Mouse (Mus musculus): ENCODE data around the gene Dpyd. TPM values are rescaled to one million over a fixed set of nuclear protein-coding genes. Genes with fewer than 3 reads are reported as not detected.

Dpyd gene
- total RNA-seq (2015) (not detected in 2 replicates), total RNA-seq (2017) (not detected in 2 replicates)

DNA sequence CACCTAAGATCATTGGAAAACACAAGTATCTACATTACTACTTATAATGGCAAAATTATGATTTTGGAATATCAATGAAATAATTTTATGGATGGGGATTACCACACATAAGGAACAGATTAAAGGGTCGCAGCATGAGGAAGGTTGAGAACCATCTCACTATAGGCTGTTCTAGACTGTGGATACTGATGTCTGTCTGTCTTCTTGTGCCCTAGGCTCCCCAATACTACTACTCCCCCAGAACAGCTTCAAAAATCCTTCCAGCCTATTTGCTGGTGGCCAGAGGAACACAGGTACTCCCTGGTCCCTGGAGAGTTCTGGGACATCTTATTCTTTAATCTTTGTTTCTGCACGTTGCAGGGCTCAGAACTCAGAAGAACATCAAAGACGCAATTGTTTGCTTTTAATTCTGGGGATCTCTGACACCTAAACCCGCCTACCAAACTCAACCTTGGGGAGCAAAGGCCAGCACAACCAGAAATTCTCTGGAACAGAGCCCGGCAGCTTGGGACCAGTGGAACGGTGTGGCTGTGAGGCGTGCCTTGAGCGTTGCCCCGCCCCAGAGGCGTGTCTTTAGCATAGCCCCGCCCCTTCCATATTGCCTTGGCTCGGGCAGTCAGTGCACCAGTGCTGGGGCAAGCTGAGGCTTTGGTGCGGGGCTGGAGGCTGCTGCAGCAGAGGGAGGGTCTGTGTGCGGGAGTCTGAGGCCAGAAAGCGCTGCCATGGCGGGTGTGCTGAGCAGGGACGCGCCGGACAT is at the start of gene Dpyd:
Gene Dpyd (plus strand): TSS at position 576 of the 757 bp plus-strand sequence.
- ATAC-seq (ENCODE audit: poor library complexity, severe bottlenecking) = no peak

DNA sequence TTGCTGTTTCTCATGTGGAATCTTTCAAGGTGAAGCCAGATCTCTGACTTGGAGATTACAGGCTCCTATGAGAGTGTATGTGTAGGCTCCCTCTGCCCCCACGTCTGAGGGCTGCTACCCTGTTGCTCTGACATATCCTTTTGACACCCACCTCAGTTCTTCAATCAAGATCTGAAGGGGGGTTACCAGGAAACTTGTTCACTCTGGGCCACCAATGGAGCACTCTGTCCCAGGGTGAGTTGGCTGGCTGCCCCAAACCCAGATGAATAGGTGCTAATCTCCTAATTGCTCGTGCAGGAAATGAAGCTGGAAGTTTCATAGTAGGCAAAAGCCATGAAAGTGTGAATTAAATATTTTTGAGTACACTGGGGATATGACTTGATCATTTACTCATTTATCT is 24.3 kb upstream of the Dpyd start:
- no peak for ATAC-seq (ENCODE audit: poor library complexity, severe bottlenecking)

- ATAC-seq (ENCODE audit: poor library complexity, severe bottlenecking) = no peak
Measured at GRCm38 (mm10) chr3:118541766-118542165, 20.2 kb upstream of the Dpyd start.

- no peak for ATAC-seq (ENCODE audit: poor library complexity, severe bottlenecking)
Measured at GRCm38 (mm10) chr3:118547551-118548210, 14.2 kb upstream of the Dpyd start.

DNA sequence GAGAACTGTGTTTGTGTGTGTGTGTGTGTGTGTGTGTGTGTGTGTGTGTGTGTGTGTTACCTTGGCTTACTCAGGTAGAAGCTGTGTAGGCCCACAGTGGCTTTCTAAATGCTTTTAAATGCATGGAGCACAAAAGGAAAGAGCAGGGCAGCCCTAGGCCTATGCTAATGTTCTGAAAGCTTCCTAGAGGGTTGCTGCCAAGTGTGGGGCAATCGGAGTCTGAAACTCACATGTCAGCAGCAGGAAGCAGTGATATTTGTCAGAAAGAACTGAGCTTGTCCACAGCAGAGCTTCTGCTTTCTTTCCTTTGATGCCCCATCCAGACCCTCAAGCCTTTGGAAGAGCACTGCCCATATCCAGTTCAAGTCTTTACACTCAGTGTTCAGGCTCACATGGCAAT is 4.3 kb upstream of the Dpyd start:
- no peak for ATAC-seq (ENCODE audit: poor library complexity, severe bottlenecking)

GRCm38 (mm10) chr3:118559936-118560335 is 2.0 kb upstream of the Dpyd start:
- no peak for ATAC-seq (ENCODE audit: poor library complexity, severe bottlenecking)

- no peak for ATAC-seq (ENCODE audit: poor library complexity, severe bottlenecking)
Measured at GRCm38 (mm10) chr3:118562311-118562671, 362 bp downstream of the Dpyd start.

DNA sequence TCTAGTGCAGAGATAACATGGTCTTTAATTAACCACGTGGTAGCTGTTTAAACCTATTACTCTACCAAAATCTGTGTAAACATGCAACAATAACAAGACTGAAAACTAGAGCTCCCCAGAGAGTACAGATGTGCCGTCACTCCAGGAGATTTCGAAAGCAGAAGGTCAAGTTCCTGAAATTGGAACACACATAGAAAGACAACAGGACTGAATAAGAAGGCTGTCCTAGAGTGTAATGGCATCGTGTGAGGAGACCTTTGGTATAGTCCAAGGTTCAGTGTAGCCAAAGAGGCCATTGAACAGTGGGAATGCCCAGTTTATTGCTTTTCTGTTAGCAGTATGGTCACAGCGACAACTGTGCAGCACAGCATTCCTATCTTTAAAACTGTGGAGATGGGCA is 4.8 kb downstream of the Dpyd start:
- ATAC-seq (ENCODE audit: poor library complexity, severe bottlenecking) = no peak

- no peak for ATAC-seq (ENCODE audit: poor library complexity, severe bottlenecking)
Measured at GRCm38 (mm10) chr3:118570197-118570596, 8.3 kb downstream of the Dpyd start.

DNA sequence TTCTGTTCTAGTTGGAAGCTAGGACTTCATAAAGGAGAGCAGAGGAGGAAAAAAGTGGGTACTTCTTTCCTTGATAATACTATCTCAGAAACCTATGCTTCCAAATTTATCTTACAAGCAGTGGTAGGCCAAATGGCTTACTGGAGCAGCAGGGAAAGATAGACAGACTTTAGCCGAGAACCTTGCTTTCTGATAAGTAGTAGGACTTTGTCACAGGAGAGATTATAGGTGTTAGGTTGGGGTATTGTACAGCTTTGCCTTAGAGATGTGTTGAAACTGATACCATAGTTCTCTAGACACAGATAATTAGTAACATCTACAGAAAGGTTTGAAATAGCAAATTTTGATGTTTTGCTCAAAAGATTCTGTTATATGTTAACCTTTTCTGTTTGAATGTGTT is 28.6 kb downstream of the Dpyd start:
- no peak for ATAC-seq (ENCODE audit: poor library complexity, severe bottlenecking)

DNA sequence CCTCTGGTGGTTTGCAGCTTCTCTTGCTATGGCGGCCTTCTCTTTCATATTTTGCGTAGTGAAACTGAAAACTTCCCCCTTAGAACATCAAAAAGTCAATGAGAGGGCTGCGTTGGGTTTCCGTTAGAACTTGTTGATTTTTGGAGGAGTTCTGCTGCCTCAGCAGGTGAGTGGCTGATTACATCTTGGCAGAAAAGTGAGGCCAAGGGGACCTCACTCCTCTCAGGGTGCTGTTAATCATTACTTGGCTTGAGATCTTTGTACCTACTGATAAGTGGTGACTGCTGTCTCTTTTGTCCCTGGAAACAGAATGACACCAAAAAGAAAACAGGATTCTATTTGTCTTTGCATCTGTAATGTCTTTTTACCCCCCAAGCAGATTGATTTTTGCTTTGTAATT is 32.9 kb downstream of the Dpyd start:
- ATAC-seq (ENCODE audit: poor library complexity, severe bottlenecking) = no peak

DNA sequence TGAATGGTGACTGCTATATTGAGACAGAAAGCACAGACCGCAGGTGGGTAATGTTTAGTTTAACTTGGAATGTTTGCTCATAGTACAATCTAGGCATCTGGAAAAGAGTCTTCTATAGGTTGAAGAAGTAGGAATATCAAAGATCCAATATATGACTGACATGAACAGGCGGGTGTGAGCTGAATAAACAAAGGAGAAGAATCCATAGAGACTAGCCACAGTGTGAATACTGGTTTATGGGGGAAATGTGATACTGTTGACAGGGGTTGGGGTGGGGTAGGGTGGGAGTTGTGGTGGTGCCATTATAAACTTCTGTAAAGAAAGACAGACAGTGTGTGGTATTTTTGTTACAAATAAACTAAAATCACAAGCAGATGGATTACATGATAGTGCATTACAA is 33.8 kb downstream of the Dpyd start:
- no peak for ATAC-seq (ENCODE audit: poor library complexity, severe bottlenecking)

GRCm38 (mm10) chr3:118601689-118602640 is 40.0 kb downstream of the Dpyd start:
- no peak for ATAC-seq (ENCODE audit: poor library complexity, severe bottlenecking)

- no peak for ATAC-seq (ENCODE audit: poor library complexity, severe bottlenecking)
Measured at GRCm38 (mm10) chr3:118608708-118609107, 46.8 kb downstream of the Dpyd start.

GRCm38 (mm10) chr3:118626455-118627375 is 64.8 kb downstream of the Dpyd start:
- no peak for ATAC-seq (ENCODE audit: poor library complexity, severe bottlenecking)

- no peak for ATAC-seq (ENCODE audit: poor library complexity, severe bottlenecking)
Measured at GRCm38 (mm10) chr3:118629737-118630136, 67.8 kb downstream of the Dpyd start.

DNA sequence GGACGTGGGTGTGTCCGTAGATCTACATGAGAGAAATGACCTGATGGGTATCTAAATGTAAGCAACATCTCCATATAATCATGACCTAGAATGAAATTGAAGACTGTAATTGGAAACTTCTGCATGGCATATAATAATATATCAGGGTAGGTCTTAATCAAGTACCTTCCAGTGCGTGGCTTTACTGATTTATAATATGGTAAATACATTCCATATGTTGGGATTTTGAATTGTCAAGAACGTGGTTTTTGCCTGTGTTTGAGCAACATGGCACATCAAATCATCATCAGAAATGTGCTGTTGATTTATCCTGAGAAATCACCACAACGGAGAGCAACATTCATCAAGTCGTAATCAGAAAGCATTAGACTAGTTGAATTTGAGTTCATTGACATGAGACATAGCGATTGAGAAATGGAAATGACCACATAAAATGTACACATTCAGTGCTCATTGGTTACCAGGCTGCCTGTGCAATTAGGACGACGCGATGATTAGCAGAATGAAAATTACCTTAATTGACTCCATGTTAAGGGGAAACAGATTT is 84.2 kb downstream of the Dpyd start:
- ATAC-seq (ENCODE audit: poor library complexity, severe bottlenecking) = no peak

GRCm38 (mm10) chr3:118663987-118664692 is 102.2 kb downstream of the Dpyd start:
- no peak for ATAC-seq (ENCODE audit: poor library complexity, severe bottlenecking)

DNA sequence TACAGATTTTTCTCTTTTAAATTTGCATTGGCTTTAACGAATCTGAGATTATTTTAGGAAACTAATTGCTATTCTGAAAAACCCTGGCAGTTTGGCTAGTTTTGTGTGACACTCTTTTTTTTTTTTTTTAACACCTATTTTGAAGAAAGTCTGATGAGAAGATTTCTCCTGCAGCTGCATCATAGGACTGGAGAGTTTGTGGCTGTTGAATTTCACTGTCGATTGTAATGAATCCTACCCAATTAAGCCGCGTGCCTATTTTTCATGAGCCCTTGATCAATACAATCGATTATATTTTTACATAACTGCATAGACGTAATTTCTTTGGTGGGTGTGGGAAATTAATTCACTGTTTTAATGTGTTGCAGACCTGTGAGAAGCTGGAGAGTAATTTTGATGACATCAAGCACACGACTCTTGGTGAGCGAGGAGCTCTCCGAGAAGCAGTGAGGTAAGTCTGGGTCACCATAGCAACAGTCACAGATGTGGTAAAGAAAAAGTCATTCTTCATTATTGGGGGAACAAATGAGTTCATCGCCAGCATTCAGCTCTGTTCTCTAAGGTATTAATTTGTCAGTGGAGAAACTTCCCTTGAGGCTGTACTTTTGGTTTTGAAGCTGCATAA is 112.3 kb downstream of the Dpyd start:
- no peak for ATAC-seq (ENCODE audit: poor library complexity, severe bottlenecking)
